Mouse (Mus musculus) intestine, postnatal 0 days (tissue): Measurements from ENCODE around the gene Parp16. TPM values are rescaled to one million over a fixed set of nuclear protein-coding genes. Genes with fewer than 3 reads are reported as not detected.

Source experiments
- ATAC-seq: fragments of 200-750 bp; cut with Nextera tagmentation; 2 replicates; pipeline ENCODE4 v1.8.0; 2017; ENCODE audit warnings: mild to moderate bottlenecking, moderate TSS enrichment, moderate library complexity
- H3K27ac ChIP-seq: fragments of 300-500 bp; sonication (generic); 2 replicates; pipeline ENCODE4 v1.5.1; 2014; ENCODE audit warnings: mild to moderate bottlenecking, low read depth, low read length, moderate library complexity
- H3K27me3 ChIP-seq: fragments of 300-500 bp; sonication (generic); replicated peaks from 2 replicates; pipeline ENCODE4 v1.6.1; 2014; ENCODE audit warnings: low read length, mixed read lengths; ENCODE audit not compliant: control insufficient read depth, insufficient read depth
- H3K36me3 ChIP-seq: fragments of 300-500 bp; sonication (generic); 2 replicates; pipeline ENCODE4 v1.6.1; 2014; ENCODE audit warnings: mild to moderate bottlenecking, moderate library complexity; ENCODE audit not compliant: control insufficient read depth, insufficient read depth
- H3K4me1 ChIP-seq: fragments of 300-500 bp; sonication (generic); replicated peaks from 2 replicates; pipeline ENCODE4 v1.6.1; 2014; ENCODE audit warnings: antibody characterized with exemption, low read length, mixed read lengths; ENCODE audit not compliant: control insufficient read depth, insufficient read depth
- H3K4me2 ChIP-seq: fragments of 300-500 bp; sonication (generic); replicated peaks from 2 replicates; pipeline ENCODE4 v1.6.1; 2014; ENCODE audit warnings: low read depth, mild to moderate bottlenecking, moderate library complexity
- H3K4me3 ChIP-seq: fragments of 300-500 bp; sonication (generic); 2 replicates; pipeline ENCODE4 v1.5.1; 2014; ENCODE audit warnings: low read depth, low read length
- H3K9ac ChIP-seq: fragments of 300-500 bp; sonication (generic); 2 replicates; pipeline ENCODE4 v1.6.1; 2014; ENCODE audit warnings: mild to moderate bottlenecking, low read depth, low read length
- H3K9me3 ChIP-seq: fragments of 300-500 bp; sonication (generic); 2 replicates; pipeline ENCODE4 v1.6.1; 2016; ENCODE audit warnings: mixed run types; ENCODE audit not compliant: control insufficient read depth
- CTCF ChIP-seq: sonication (generic); IDR thresholded peaks from 2 replicates; pipeline ENCODE4 v1.5.1; 2016; ENCODE audit warnings: low read depth, mild to moderate bottlenecking, control low read depth, antibody characterized with exemption, moderate library complexity
- WGBS: fragments of 180-500 bp; shearing (Covaris S2); extraction: QIAGEN DNeasy Blood & Tissue Kit; methylation state at CpG from one replicate; pipeline ENCODE4 v1.1.7; 2014; 5-methylcytosine and 5-hydroxymethylcytosine counted together
- polyA plus RNA-seq: library from polyadenylated mRNA; unstranded; fragments of >200 nt; fragmentation: Nextera tagmentation; extraction: Ambion mirVana; gene quantifications from 2 replicates; pipeline ENCODE4 v1.2.1, GENCODE M21; 2015

Parp16 gene
- polyA plus RNA-seq, 1 experiment from 2014 or later: 9.9 TPM

DNA sequence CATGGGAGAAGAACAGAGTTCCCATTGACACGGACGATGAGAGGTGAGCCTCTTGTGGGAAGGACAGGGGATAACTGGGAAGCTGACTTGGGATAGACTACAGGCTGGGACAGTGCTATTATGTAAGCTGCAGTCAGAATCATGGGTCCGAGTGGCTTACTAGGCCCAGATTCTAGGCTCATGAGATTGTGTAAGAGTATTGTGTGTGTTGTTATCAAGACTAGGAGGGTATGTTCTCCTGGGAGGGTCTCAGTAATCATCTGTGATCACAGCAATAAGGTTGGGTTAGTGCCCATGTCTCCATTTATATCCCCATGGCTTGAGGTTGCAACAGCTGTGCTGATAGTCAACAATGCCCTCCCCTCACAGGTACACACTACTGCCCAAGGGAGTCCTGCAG, 17.7 kb upstream of the Parp16 start:
- Histone ChIP-seq H3K9me3 (no peaks in the 10 kb centered on the region), H3K27ac (no peak overlapping the region), H3K4me1 (no peaks in the 10 kb centered on the region), H3K36me3 (no peaks in the 10 kb centered on the region), H3K27me3 (peaks cover 8% of the 10 kb centered on the region; the same call in 1 of the 2 replicates), H3K9ac (no peak overlapping the region), H3K4me3 (no peak overlapping the region), H3K4me2 (no peak overlapping the region)
- ATAC-seq: no peak
- TF ChIP-seq CTCF: no peak
- 81% methylated on average over 3 of the region's 3 CpGs for WGBS

DNA sequence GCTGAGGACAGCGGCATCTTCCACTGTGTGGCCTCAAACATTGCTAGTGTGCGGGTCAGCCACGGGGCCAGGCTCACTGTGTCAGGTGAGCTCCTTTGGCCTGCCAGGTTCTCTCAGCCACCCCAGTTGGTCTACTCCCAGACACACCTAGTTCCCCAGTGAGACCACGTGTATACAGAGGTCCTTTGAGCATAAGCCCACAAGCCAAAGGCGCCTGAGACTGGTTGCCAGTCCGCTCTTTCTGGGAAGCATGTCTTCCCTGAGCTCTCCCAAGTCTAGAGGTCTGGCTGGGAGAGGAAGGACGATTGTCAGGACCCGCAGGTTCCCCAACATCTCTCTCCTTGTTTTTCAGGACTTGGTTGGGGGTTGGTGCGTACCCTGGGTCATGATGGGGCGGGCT, 17.2 kb upstream of the Parp16 start:
- 74% methylated on average over 10 of the region's 10 CpGs for WGBS

DNA sequence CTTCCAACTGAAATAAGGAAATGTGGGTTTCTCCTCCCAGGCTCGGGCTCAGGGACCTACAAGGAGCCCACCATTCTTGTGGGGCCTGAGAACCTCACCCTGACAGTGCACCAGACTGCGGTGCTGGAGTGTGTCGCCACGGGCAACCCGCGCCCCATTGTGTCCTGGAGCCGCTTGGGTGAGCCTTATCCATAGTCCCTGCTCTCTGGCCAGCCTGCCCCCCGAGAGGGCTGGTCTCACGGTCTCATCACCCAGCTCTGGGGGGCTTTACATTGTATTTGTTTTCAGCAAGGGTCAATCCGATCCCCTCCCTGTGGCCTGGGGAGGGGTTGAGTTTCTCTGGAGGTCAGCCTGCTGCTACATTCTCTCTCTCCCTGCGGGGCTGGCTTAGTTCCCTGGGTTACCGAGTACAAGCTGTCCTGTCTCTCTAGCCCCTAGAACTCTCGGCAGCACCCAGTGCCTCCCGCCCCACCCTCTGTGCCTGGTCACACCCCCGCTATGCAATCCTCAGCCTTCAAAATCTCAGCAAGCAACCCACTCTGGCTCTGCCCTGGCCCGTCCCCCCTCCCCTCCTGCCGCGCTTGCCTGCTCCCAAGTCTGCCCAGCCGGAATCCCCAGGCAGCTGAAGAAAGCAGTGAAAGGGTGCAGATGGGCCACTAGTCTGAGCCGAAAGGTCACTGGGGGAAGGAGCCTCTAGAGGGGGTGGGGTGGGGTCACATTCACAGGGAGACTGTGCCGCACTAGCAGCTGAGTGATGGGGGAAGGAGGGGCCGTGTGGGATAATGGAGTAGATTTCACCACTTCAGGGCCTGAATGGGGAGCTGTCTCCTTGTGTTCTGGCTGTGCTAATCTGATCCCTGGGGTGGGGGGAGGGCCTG, 16.6 kb upstream of the Parp16 start:
- Histone ChIP-seq H3K4me3 (no peak overlapping the region), H3K36me3 (no peaks in the 10 kb centered on the region), H3K4me1 (no peaks in the 10 kb centered on the region), H3K9me3 (no peaks in the 10 kb centered on the region), H3K27me3 (peaks cover 4% of the 10 kb centered on the region; the same call in 1 of the 2 replicates), H3K4me2 (peak overlapping the region; percentile 30; the same call in 1 of the 2 replicates), H3K27ac (no peak overlapping the region), H3K9ac (no peak overlapping the region)
- WGBS: 27% methylated on average over 22 of the region's 22 CpGs
- TF ChIP-seq CTCF: no peak
- no peak for ATAC-seq

More for the DNA sequence above, 17.2 kb upstream of the Parp16 start:
- peaks cover 7% of the 10 kb centered on the region; the same call in 1 of the 2 replicates for H3K27me3 ChIP-seq
- H3K36me3 ChIP-seq: no peaks in the 10 kb centered on the region
- H3K9ac ChIP-seq: no peak overlapping the region
- no peaks in the 10 kb centered on the region for H3K4me1 ChIP-seq
- H3K27ac ChIP-seq: no peak overlapping the region
- TF ChIP-seq CTCF: no peak
- no peak for ATAC-seq
- H3K4me2 ChIP-seq: no peak overlapping the region
- no peak overlapping the region for H3K4me3 ChIP-seq
- no peaks in the 10 kb centered on the region for H3K9me3 ChIP-seq

DNA sequence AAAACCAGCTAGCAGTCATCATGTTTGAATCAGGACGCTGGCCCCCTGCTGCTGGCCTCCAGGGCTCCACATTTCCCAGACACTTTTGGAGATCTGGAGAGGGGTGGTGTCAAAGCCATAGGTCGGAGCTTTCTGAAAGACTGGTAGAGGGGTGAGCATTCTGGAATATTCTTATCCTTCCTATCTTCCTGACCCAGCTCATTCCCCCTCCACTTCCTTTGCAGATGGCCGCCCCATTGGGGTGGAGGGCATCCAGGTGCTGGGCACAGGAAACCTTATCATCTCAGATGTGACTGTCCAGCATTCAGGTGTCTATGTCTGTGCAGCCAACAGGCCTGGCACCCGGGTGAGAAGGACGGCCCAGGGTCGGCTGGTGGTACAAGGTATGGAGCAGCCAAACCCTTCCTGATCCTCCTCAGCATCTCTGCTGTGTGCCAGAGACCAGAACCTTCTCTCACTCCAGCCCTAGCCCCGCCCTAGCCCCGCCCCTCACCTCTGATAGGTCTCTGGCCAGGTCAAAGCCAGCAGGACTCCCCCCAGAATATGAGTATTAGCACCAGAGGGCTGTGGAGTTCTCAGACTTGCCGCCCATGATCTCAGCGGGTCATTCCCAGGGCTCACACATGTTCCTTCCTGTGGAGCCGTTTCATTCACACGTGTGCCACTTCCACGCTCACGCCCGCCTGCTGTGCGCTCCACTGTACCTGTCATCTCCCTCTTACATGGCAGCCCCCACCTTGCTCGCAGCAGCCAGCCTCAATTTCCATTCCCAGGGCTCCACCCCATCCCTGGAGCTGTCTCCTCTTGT, 15.1 kb upstream of the Parp16 start:
- Histone ChIP-seq H3K4me3 (no peak overlapping the region), H3K27ac (no peak overlapping the region), H3K4me1 (no peaks in the 10 kb centered on the region), H3K4me2 (no peak overlapping the region), H3K36me3 (no peaks in the 10 kb centered on the region), H3K9me3 (no peaks in the 10 kb centered on the region), H3K9ac (no peak overlapping the region), H3K27me3 (peaks cover 4% of the 10 kb centered on the region; the same call in 1 of the 2 replicates)
- ATAC-seq: no peak
- no peak for TF ChIP-seq CTCF
- WGBS: 51% methylated on average over 17 of the region's 17 CpGs

DNA sequence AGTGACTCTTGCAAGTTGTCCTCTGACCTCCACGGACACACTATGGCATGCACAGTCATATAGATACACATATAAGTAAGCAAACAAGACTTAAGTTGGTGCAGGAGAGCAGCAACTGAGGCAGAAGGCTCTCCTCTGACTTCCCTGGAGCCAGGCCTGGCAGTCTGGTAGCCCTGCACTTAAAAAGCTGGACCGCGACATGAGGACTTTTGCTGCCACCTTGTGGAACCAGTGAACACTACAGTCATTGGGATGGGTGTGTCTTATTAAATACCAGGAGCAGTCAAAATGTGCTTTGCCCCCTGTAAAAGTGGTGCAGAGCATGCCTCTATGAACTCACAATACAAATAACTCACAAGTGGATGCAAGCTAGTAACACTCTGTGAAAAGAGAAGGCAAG, 6.6 kb upstream of the Parp16 start:
- Histone ChIP-seq H3K9me3 (no peaks in the 10 kb centered on the region), H3K9ac (no peak overlapping the region), H3K4me2 (no peak overlapping the region), H3K27me3 (no peaks in the 10 kb centered on the region), H3K27ac (no peak overlapping the region), H3K36me3 (no peaks in the 10 kb centered on the region), H3K4me3 (no peak overlapping the region), H3K4me1 (peaks cover 7% of the 10 kb centered on the region; the same call in 1 of the 2 replicates)
- peak; percentile 96 for TF ChIP-seq CTCF
- 6% methylated on average over 3 of the region's 3 CpGs for WGBS
- ATAC-seq: peak; percentile 34; the same call in 1 of the 2 replicates

DNA sequence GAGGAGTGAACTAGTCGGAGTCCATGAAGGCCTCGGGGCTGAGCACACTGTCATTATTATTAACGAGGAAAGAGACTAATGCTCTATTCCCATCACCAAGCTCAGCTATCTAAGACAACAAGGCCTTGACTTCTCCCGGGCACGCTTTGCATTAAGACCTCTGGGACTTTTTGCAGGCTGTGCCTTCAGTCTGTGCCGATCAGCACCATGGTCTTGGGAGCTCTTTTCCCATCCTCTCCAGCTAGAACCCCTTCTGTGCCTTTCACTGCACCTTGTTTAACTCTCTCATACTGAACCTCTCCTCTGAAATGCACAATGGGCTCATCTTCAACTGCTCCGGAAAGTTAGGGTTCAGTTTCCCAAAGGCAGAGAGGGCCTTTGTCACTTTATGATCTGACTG, 4.8 kb upstream of the Parp16 start:
- Histone ChIP-seq H3K4me3 (no peak overlapping the region), H3K27ac (no peak overlapping the region), H3K9ac (no peak overlapping the region), H3K4me1 (peaks cover 7% of the 10 kb centered on the region), H3K4me2 (no peak overlapping the region), H3K9me3 (no peaks in the 10 kb centered on the region), H3K36me3 (no peaks in the 10 kb centered on the region), H3K27me3 (no peaks in the 10 kb centered on the region)
- WGBS: 64% methylated on average over 7 of the region's 7 CpGs
- ATAC-seq: no peak
- no peak for TF ChIP-seq CTCF
